22 mouse cellular contexts compared by ENCODE assay signal in genomic region chr14:60698980-60699379, GRCm38 (mm10).
DNase-seq lines count a peak whose midpoint lies in the region; ATAC-seq and TF ChIP-seq lines count a peak whose summit lies in the region.
"Had no signal": no experiment of that assay in that cellular context is flagged by ENCODE, and none has a peak within 500 bp of the region (broad histone marks: within the 10 kb centered on the region; RNA-seq: fewer than 3 reads in every experiment).

No protein-coding gene starts in this region.

- WGBS in hindbrain, embryonic 16.5 days, result 56% methylated on average over 10 of the region's 10 CpGs
- WGBS in heart, embryonic 10.5 days, result 79% methylated on average over 10 of the region's 10 CpGs

- no peaks in the 10 kb centered on the region for H3K9me3 ChIP-seq in hindbrain, embryonic 16.5 days (ENCODE audit: control insufficient read depth, low read length)
- H3K9me3 ChIP-seq in heart, embryonic 10.5 days, result no peaks in the 10 kb centered on the region
- H3K9me3 ChIP-seq: limb, embryonic 10.5 days; liver, embryonic 12.5 days; midbrain, embryonic 15.5 days had no signal

- peak in 1 of 2 experiments; percentile 45 for DNase-seq in layer of hippocampus, adult 2 months (ENCODE audit: low spot score in 2 of 2)
- no peak for DNase-seq in layer of hippocampus, adult 8-10 months (ENCODE audit: low spot score in 2 of 2)
- DNase-seq in cerebellum, adult 11 months, result peak; percentile 83
- peak; percentile 93 for DNase-seq in cerebellum, adult 9-10 months
- DNase-seq in heart, embryonic 10.5 days (ENCODE audit: low spot score), result no peak
- no peak for DNase-seq in gastrocnemius, postnatal 4 days (ENCODE audit: low spot score in 2 of 2)
- DNase-seq: adrenal gland, postnatal 25 days; gastrocnemius, postnatal 10 days; heart, adult 2 months; kidney, adult 9 months; kidney, postnatal 36 days; layer of hippocampus, postnatal 36 days; lung, embryonic 14.5 days; right cerebral cortex, adult 18-20 months; thymus, adult 18-20 months had no signal

- H3K4me1 ChIP-seq in hindbrain, embryonic 16.5 days (ENCODE audit: control insufficient read depth, insufficient read depth, low read depth, low read length), result peaks cover 3% of the 10 kb centered on the region; the same call in 1 of the 2 replicates
- 0 out of 2 replicates have a peak, but pooled peaks cover 5% of the 10 kb centered on the region for H3K4me1 ChIP-seq in heart, embryonic 10.5 days

- no peak overlapping the region for H3K9ac ChIP-seq in hindbrain, embryonic 16.5 days (ENCODE audit: low read depth, low read length)
- H3K9ac ChIP-seq: liver, embryonic 12.5 days; lung, embryonic 14.5 days; midbrain, embryonic 15.5 days had no signal

- H3K36me3 ChIP-seq in hindbrain, embryonic 16.5 days (ENCODE audit: control insufficient read depth, insufficient read depth, low read length), result no peaks in the 10 kb centered on the region
- H3K36me3 ChIP-seq in heart, embryonic 10.5 days, result no peaks in the 10 kb centered on the region
- H3K36me3 ChIP-seq: limb, embryonic 10.5 days; midbrain, embryonic 15.5 days had no signal

- no peak overlapping the region for H3K4me2 ChIP-seq in hindbrain, embryonic 16.5 days (ENCODE audit: low read length)
- H3K4me2 ChIP-seq: liver, embryonic 12.5 days; lung, embryonic 14.5 days; midbrain, embryonic 15.5 days had no signal

- peak overlapping the region; percentile 36 for H3K27ac ChIP-seq in layer of hippocampus, adult 2 months
- H3K27ac ChIP-seq in hindbrain, embryonic 16.5 days (ENCODE audit: low read depth, low read length), result no peak overlapping the region
- H3K27ac ChIP-seq in heart, embryonic 10.5 days, result no peak overlapping the region
- H3K27ac ChIP-seq: heart, adult 2 months; limb, embryonic 10.5 days; liver, embryonic 12.5 days; macrophage; midbrain, embryonic 15.5 days had no signal

- ATAC-seq in hindbrain, embryonic 16.5 days, result peak; percentile 48; the same call in 1 of the 2 replicates
- ATAC-seq: activated CD4-positive, CD25-positive, alpha-beta regulatory T cell, adult 4 months; liver, embryonic 12.5 days; midbrain, embryonic 15.5 days; Patski had no signal

- no peak for TF ChIP-seq CTCF in layer of hippocampus, adult 2 months (conservative IDR thresholded peaks at IDR 0.05)

- no peaks in the 10 kb centered on the region for H3K27me3 ChIP-seq in hindbrain, embryonic 16.5 days (replicated peaks; ENCODE audit: control insufficient read depth, insufficient read depth, low read length)
- H3K27me3 ChIP-seq in heart, embryonic 10.5 days (ENCODE audit: insufficient read depth, poor library complexity, severe bottlenecking), result no peaks in the 10 kb centered on the region
- H3K27me3 ChIP-seq: liver, embryonic 12.5 days; midbrain, embryonic 15.5 days had no signal

- no peak overlapping the region for H3K4me3 ChIP-seq in layer of hippocampus, adult 2 months
- no peak overlapping the region for H3K4me3 ChIP-seq in hindbrain, embryonic 16.5 days (ENCODE audit: low read length)
- no peak overlapping the region for H3K4me3 ChIP-seq in heart, embryonic 10.5 days
- H3K4me3 ChIP-seq: heart, adult 2 months; limb, embryonic 10.5 days; liver, embryonic 12.5 days; midbrain, embryonic 15.5 days had no signal

Comparison
In these comparisons a context has a peak if more than half of its experiments do, and no peak if none do; other contexts are left out.
1. DNase-seq: peak in cerebellum, adult 11 months (single experiment) and cerebellum, adult 9-10 months (single experiment); none in layer of hippocampus, adult 8-10 months (0 of 2), heart, embryonic 10.5 days (single experiment) and gastrocnemius, postnatal 4 days (0 of 2).